Mouse (Mus musculus): ENCODE results near the gene Sowaha. TPM values are rescaled to one million over a fixed set of nuclear protein-coding genes. Genes with fewer than 3 reads are reported as not detected.

Gene Sowaha
- total RNA-seq (2021) = 0.30 and 0.33 TPM in 2 replicates
- long read RNA-seq, partial matches to known transcripts = 0 of 3 reads
- long read RNA-seq, other reads (novel, unspliced or antisense) = 0 of 3 reads

DNA sequence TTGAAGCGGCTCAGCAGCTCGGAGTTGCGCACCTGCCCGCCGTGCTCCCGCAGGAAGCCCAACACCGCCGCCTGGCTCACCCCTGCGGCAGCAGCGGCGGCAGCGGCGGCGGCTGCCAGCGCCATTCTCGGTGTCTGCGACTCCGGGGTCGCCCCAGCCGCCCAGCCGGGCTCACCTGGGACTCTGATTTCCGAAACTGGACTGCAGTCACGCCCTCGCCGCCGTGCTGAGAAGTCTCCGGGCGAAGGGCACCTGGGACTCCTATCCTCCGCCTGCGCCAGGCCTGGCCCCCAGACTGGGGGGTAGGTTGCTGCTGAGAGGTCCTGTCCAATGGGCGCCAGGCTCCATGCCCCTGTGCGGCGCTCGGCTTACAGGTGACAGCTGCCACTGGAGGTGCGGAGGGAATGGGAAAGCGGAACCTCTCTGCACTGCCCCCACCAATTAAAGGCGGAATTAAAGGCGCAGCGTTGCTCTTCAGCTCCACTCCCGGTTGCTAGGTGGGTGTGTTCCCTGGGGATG, at the start of gene Sowaha, which contains the start of gene Gm9945:
Sowaha (minus strand) TSS at position 492 of the 519 bp plus-strand sequence.
Gm9945 (plus strand) TSS at position 384 of the 519 bp plus-strand sequence.
- peak; percentile 29 for DNase-seq

GRCm38 (mm10) chr11:53529253-53529557, 49.1 kb upstream of the Sowaha start:
- DNase-seq = no peak

DNA sequence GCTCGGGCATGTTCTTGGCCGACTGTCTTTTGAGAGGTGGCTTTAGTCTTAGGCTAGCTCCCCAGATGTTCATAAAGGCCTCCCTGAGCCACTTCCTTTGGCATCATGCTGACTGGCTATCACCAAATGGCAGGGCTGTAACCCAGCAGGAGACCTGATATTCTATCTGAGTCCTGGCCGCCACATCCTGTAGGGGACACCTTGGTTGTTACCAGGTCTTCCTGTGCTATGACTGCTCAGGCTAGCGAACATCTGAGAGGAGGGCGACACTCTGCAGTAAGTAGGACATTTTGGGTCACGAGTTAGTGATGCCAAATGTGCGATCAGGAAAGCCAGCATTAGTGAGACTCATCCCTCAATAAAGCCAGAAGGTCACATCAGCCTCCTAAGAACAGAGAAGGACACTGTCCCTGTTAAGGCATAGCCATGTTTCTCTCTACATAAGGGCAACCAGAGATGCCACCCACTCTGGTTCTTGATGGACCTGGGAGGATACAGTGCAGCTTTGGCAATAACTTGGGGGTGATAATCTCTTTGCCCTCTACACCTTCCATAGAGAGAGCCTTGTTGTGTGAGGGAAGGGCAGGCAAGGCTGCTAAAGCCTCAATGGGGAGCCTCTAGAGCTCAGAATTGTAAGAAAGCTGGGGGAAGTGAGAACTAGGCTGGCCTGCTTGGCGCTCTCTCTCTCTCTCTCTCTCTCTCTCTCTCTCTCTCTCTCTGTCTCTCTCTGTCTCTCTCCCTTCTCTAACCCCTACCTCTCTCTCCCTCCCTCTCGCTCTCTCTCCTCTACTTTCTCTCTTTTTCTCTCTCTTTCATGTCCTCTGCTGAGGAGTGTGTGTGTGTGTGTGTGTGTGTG, 48.6 kb upstream of the Sowaha start:
- no peak for DNase-seq

DNA sequence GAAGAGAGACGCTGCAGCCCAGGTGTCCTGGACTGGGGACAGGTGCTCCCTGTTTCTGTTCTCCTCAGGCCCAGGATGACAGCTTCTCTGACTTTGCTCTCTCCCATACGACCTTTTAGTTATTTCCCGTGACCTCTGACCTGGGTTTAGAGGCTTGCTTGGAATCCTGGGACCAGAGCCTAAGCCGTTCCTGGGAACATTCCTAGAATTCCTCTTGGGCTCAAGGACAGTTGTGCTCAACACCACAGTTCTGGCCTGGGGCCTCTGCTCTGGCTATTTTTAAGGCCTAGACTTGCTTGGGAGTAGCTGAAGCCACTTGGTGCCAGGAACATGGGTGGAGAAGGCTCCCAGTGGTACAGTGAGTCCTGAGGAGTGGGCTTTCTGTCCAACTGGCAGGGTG, 45.4 kb upstream of the Sowaha start:
- no peak for DNase-seq

- no peak for DNase-seq
Measured at GRCm38 (mm10) chr11:53524905-53525304, 44.8 kb upstream of the Sowaha start.

GRCm38 (mm10) chr11:53523545-53524405, 43.7 kb upstream of the Sowaha start:
- DNase-seq = no peak

DNA sequence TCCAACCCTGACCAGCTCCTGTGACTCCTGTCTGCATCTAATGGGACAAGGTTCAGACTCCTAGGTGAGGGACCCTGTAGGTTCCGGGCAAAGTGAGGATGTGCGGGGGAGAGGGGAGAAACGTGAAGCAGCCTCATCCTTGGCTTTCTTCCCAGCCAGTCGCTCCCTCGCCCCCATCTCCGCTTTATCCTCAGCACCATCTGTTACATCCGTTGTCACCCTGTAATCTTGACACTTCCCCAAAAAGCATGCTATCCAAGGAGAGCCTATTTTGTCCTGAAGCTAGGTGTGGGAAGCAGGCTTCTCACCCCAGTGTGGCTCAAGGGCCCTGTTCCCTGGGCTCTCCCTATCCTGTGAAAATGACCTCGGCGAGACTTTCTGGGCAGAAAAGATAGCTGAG, 42.9 kb upstream of the Sowaha start:
- DNase-seq = no peak

DNA sequence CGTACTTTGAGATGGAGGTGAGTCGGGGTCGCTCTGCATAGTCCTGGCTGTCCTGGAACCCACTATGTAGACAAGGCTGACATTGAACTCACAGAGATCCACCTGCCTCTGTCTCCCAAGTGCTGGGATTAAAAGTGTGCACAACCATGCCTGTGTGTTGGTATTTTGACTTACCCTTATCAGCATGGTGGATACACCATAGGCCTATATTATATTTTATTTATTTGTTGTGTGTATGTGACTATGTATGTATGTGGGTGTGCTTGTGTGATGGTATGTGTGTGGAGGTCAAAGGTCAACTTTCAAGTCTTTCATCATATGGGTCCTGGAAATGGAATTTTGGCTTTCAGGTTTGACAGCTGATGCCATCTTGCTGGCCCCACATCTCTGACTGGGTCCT, 42.3 kb upstream of the Sowaha start:
- no peak for DNase-seq

DNA sequence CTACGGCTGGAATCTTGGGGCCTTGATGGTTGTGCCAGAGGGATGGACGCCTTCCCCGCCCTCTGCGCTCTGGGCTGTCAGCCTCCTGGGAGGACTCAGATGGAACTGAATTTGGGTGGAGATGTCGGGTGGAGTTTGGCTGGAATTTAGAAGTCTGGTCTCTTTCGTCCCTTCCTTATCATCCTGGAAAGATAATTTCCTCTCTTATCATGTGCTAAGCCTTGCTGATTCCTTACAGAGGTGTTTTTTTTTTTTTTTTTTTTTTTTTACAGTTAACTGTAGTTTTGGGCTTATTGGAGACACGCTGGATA, 41.7 kb upstream of the Sowaha start:
- no peak for DNase-seq

DNA sequence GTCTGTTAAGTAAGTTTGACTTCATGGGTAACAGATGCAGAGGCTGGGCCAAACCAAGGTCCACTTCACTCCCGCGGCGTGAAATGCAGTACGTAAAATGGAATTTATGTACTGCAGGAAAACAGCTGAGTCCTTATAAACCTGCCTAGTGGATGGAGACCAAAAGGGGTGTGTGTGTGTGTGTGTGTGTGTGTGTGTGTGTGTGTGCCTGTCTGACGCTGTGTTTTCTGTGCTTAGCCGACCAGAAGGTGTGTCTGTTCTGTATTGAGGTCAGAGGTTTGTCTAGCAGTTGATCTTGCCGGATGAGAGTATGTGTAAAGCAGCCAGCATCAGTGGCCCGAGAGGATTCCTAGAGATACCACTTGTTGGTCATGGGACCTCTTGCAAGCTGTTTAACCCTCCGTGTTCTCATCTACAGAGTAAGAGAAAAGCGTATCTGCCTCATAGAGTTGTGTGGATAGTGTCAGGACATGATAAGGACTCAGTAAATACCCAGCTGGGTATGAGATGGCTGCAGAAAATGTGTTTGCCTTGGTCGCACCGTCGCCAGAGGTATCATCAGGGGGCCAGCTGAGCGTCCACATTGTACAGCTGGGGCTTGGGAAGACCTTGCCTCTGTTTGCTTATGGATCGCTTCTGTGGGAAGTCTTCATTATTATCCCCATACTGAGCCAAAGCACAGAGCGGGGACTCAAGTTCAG, 41.2 kb upstream of the Sowaha start:
- no peak for DNase-seq

- DNase-seq = no peak
Measured at GRCm38 (mm10) chr11:53520122-53520978, 40.3 kb upstream of the Sowaha start.

DNA sequence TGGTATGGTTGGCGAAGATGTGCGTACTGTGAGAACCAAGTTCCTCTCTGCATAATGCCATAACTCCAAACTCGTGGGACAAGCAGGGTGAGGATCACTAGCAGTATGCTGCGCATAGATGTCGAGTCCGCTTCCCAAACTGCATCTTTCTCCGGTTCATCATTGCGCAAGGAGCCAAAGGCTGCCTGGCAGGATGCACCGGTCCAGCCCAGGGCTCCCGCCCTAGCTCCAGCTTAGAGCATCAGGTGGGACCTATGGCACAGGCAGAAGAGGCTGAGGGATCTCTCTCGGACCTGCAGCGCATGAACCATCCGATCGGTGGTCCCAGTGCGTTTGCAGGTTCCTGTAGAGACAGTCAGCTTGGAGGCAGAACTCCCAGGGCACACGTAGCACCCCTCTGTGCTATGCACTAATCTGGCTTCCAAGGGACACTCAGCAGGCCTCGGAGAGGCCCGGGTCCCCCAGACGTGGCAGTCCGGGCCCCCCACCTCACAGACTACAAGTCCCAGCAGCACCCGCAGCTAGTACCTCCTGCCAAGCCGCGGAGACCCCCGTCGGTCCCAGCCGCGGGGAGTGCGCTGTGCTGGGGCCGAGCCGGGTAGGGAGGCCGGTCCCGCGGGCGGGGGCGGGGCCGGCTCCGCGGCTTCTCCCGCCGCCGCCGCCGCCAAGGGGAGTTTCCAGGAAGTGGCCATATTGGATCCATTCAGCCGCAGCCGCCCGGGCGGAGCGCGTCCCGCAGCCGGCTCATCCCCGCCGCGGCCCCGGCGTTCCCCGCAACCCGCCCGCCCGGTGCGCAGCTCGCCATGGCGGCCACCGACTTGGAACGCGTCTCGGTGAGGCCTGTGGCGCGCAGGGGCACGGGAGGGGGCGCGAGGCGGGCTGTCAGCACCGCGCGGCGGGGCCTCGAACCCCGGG, 39.4 kb upstream of the Sowaha start, which contains the start of gene Sept8:
Sept8 (plus strand) TSS at position 51 of the 915 bp plus-strand sequence.
- DNase-seq = peak; percentile 71

DNA sequence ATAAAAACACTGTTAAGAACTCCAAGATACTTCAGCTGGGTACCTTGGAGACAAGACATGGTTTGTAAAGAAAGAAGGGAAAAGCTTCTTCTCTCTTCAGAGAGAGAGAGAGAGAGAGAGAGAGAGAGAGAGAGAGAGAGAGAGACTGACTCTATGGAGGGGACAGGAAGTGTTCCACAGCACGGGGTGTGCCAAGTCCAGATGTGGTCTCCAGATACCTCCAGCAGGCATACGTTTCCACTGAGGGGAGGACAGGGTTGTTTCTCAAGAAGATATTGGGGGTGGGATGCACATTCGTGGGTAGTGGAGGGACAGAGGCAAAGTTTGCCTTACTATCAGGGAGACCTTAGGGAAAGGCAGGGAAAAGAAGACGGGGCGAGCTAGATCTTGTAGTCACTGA, 38.7 kb upstream of the Sowaha start:
- DNase-seq = no peak

GRCm38 (mm10) chr11:53516775-53517627, 36.9 kb upstream of the Sowaha start:
- DNase-seq = no peak

- DNase-seq = no peak
Measured at GRCm38 (mm10) chr11:53510351-53510750, 30.3 kb upstream of the Sowaha start.

GRCm38 (mm10) chr11:53508591-53508990, 28.5 kb upstream of the Sowaha start:
- DNase-seq = no peak

- DNase-seq = peak; percentile 73
Measured at GRCm38 (mm10) chr11:53508152-53508551, 28.1 kb upstream of the Sowaha start.

GRCm38 (mm10) chr11:53507098-53507805, 27.2 kb upstream of the Sowaha start:
- no peak for DNase-seq
